Mouse (Mus musculus) urinary bladder, adult 18-20 months (tissue): Measurements from ENCODE around the gene Hipk2.

ENCODE experiments used
- DNase-seq, 2 experiments: peaks; one replicate each; pipeline ENCODE4 v3.0.0; 2022; ENCODE audit warnings: low spot score in 2 of 2, mixed read lengths in 2 of 2

The Hipk2 gene

DNA sequence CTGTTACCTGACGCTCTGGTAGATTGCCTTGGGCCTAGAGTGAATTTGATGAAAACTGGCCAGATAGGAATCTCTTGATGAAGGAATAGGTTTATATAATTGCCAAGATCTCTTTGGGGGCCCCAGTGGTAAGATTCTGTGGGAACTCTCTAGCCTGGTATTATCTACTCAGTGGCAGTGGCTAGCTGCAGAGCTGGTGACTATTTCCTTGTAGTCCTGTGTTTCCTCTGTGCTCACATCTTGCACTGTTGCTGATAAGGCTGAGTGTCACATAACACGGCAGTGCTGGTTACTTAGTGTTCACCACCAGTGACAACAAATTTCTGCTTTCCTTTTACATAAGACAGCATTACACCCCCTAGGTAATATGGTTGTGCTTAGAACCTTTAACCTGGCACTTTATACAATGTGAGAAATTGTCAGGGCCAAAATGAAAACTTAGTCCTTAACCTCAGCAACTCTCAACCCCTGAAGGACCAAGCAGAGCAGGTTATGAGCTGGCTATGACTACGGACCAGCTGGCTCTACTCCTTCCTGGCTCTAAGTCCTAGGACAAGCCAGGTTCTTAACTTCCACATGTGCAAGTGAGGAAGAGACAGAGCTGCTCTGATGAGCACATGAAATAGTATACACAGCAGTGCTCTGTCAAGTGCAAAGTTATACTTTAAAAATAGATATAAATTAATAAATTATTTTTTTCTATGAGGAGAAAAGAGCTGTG, 80.7 kb downstream of the Hipk2 start:
- no peak for DNase-seq

DNA sequence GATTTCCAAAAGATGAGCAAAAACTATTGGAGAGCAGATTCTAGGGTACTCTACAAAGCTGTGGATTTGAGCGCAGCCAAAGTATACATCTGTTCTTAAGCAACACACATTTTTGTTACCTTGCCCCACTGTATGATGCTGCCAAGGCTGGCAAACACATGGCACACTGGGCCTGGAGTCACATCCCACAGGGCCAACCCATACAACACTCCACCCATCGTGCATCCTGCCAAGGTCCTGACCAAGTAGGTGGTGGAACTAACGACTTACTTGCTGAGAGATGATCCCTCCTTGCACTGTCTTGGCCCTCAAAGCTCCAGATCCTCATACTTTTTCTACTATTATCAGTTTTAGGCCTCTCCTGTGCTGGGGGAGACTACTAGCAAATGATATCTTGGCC, 83.0 kb downstream of the Hipk2 start:
- DNase-seq, result no peak

DNA sequence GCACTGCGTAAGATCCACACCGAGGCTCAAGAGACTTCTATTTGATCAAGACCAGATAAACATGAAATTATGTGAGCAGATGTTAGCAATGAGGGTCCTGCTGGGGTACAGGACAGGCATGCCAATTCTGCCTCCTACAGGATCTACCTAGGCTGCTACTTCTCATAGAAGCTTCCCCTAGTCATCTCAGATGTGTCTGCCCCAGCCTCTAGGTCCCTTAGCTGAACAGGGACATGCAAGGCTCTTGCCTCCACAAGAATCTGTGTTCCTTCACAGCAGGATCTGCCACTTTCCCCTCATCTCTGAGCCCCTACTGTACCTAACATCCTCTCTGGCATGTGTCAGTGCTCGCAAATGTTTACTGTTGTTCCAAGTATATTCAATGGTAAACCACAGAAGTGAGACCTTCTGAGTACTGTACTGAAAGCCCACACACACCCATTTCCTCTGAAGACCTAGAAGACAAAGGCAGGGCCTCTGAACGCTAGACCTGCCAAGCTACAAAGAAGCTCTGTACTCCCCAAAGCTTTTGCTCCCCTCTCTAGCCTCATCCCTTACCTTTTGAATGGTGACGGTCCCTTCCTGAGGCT, 86.6 kb downstream of the Hipk2 start:
- DNase-seq, result no peak

DNA sequence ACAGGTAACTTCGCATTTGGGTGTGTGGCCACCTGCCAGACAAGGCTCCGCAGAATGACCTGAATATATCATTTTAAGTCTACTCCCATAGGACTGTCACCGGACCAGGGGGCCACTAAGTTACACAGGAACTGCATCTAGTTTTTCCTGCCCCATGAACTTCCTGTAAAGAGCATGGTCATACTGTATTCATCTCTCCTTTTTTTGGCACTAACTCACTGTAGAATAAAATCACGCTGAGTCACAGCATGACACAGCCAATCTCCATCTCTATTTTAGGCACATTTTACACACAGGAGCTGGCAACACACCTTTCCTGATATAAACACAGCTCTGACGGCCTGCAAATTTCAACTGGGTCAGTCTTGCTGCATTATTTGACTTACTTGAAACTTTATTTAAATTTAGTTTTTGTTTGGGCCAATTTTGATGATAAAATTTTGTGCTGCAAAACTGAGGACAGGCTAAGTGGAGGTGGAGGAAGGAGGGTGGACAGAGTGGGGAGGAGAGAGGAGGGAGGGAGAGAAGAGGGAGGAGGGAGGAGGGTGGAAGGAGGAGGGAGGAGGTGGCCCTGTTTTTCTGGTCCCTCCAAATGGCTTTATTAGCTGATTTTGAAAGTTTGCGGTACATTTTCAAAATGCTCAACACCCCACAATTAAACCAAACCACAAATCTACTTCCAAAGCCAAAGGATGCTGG, 88.0 kb downstream of the Hipk2 start:
- no peak for DNase-seq

DNA sequence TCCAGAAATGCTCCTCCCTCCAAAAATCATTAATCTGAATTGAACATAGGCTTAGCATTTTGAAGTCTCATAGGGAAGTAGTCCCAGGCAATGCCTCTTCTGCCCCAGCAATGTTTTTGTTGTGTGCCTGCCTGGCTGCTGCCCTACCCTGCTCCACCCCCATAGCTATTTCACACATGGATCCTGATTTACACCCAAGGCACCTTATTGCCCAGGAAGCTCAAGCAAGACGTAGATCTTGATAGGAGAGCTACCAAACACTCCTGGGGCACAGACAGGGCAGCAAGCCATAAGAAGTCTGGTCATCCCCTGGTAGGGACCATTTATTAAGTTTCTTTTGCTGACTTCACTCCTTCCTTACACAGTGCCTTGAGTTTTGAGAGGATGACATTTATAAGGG, 88.8 kb downstream of the Hipk2 start:
- DNase-seq, result no peak

DNA sequence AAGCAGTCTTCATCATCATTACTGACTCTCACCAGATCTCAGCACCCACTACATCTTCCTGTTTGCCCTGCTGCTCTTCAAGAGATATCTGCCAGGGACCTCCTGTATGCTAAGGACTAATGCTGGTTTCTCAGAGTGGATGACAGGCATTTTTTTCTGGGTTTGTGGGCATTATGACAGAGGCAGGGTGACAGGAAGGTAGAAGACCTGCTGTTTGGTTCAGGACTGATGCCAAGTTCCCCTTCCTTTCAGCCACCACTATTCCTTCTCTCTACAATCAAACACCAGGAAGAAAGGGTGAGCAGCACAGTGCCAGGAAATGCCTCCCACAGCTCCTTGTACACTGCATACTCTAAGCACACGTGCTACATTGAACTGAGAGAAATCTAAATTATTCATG, 90.2 kb downstream of the Hipk2 start:
- DNase-seq, result no peak

DNA sequence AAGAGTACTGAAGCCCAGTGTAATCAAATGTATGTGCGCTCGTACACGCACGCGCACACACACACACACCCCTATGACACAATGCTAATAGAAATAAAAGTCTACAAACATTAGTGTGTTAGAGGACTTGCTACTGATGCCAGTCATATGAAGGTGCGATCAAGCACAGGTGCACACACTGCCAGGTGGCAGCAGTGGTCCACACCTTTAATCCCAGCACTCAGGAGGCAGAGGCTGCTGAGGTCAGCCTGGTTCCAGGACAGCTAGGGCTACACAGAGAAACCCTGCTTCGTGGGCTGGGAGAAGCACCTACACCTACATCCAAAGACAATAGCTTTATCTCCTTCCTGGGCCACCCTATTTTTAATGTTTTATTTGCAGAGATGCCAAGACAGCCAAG, 96.6 kb downstream of the Hipk2 start:
- DNase-seq, result no peak

DNA sequence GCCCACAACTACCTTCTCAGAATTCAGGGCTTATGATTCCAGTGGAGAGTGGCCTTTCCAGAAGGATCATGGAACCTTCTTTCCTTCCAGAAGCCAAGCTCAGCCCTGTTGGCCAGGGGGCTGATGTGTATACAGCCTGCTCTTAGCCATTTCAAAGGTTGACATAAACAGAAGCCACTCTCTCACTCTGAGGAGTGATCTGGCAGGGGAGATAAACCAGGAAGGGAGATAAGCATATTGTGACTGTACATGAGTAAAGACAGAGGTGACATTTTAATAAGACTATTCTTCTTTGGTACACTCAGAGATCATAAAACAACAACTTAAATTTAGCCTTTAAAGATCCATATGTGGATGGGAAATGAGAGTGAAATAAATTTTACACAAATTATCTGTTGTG, 97.1 kb downstream of the Hipk2 start:
- no peak for DNase-seq

DNA sequence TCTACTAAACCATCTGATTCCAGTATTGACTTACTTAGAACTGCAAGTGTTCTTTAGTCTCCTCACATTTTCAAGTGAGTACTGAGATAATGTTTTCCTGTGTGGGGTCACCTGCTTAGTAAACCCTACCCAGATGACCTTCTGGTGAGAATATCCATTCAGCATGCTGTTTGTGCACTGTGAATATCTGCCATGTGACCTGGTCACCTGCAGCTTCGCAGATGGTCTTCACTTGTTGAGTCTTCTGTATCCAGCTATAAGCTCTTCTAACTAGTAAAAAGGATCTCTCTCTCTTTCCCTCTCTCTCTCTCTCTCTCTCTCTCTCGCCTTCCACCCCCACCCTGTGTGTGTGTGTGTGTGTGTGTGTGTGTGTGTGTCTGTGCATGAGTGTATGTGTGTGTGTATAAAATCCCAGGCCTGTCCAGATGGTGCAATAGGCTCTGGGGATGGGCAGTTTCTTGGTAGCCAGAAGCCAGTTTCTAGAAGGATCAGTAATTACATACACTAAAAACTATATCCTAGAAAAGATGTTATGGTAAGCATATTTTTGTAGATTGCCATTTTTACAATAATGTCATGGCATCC, 99.9 kb downstream of the Hipk2 start:
- DNase-seq, result no peak

DNA sequence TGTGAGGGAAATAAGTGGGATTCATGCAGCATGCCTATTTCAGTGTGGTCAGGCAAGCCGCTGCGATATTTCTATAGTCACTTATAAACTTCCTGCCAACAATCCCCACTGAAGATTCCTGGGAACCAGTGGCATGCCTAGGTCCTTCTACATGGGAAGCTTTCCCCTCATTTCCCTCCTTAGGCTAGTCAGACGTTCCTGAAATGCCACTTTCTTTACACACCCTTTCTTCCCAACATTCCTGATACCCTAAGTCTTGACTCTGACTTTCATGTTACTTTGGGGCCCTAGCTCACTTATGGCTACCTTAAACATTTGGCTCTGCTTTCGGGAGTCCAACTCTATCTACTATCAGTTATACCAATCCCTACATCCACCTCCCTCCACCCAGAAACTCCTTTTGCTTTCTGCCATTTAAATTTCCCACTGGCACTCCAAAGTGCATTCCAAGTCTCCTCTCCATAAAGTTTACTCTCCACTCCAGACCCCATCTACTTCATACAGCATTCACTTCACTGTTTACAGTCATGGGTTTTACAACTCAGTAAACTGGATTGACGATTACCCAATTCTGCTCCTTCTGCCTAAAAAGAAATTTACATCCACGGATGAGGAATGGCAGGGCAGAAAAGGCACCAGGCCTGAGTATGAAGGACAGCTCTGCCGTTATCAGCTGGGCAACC, 103.0 kb downstream of the Hipk2 start:
- DNase-seq, result no peak

DNA sequence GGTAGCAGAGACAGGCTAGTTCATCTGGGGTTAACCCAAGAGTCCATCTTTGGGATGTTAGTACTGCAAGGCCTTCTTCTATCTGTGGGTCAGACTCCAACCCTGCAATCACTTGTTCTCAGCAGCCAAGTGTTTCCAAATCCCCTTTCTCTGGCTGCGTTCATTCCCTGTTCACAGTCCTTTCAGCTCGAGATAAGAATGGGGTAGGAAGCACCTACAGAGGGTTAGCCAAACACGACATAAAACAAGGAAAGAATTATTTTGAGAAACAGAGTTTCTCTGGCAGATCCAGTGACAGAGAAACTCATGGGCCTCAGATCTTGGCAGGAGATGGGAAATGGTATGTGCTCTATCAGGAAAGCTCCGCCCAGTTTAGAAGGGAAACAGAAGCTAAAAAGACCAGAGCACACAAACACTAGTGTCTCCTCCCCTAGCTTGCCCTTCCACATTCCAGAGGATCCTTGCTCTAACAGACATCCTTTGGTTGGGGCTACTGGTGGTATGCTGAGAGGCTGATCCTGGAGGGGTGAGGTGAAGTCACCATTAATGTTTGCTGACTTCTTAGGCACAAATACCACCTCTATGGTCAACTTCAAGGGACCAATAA, 104.8 kb downstream of the Hipk2 start:
- DNase-seq, result no peak

DNA sequence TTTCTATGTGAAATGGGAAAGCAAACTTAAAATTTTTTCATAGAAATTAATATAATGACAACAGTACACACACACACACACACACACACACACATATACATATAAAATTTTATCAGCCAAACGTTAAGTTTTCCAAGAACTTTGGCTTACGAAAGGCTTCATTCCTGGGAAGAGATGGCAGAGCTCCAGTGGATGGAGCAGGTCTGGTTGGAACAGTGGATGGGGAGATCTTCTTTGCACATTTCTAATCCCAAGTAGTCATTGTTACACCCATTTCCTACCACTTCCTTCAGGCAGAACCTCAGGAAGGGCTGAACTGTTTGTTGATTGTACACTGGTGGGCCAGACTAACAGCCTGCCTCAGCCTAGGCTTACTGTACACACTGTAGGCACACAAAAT, 106.3 kb downstream of the Hipk2 start:
- no peak for DNase-seq

DNA sequence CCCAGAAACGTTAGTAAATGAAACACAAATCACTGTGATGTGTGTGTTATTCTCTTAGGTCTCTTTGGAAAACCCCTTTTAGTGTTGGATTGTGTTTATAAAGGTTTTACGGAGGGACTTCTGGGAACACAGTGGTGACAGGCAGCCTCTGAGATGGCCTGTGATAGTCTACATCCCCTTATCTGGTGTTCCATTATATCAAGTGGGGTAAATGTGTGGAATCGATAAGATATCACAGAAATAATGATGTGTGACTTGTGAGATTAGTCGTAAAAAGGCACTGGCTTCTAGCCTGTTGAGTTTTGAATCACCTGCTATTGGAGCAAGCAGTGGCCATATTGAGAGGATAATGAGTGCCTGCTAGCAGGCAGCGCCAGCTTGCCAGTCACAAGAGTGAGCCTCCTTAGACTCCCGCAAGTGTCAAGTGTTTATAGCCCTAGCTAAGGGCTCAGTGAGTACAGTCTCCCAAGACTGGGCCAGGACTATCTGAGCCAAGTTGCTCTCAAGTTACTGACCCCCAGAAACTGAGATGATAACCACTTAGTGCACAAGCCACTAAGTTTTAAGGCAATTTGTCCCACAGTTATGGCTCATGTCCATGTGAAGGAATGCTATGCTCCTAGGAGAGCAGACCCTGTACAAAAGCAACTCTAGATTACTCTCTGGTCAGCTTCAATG, 113.2 kb downstream of the Hipk2 start:
- no peak for DNase-seq

DNA sequence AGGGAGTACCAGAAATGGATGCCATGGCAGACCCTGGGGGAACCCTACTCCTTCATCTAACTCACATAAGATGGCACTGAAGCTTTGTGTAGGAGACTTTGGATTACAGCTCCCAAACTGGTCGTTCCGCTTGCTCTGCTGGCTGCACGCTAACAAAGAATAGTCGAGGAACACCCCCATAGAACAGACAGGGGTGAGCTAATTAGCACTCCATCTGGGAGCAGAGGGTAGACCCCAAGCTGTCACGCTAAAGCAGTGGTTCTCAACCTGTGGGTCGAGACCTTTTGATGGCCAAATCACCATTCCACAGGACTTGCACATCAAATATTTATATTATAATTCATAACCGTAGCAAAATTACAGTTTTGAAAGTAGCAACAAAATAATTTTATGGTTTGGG, 114.0 kb downstream of the Hipk2 start:
- DNase-seq, result no peak

DNA sequence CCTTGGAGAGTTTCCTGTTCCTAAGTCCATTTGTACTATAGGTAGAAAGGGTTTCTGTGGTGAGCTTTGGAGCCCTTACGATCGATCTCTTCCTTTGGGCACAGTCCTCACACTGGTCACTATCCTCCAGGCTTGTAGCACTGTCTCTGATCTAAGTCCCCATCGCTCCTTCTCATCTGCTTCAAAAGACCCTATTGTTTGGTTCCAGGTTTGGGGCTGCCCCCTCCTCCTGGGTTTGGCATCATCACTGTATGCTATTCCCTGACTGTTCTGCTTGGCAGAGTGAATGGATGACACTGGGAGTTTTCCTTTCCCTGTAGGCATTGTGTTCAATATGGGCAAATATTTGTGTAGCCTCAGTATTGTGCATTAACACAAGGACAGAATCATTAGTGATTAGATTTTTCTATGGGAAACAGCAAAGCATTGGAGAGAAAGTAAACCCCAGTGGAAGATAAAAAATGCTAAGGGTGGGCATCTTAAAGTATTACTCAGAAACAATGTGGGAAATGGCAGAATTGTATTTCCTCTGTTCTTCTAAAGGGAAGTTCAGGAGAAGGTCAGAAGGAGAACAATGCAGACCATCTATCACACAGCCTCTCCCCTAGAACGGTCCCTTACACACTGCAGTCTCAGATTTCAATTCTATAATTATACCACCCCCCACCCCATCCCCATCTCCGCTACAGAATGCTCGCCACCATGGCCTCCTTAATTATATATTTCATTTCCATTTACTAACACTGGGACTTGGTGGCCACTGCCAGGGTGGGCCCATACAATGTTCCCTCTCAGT, 114.9 kb downstream of the Hipk2 start:
- no peak for DNase-seq

DNA sequence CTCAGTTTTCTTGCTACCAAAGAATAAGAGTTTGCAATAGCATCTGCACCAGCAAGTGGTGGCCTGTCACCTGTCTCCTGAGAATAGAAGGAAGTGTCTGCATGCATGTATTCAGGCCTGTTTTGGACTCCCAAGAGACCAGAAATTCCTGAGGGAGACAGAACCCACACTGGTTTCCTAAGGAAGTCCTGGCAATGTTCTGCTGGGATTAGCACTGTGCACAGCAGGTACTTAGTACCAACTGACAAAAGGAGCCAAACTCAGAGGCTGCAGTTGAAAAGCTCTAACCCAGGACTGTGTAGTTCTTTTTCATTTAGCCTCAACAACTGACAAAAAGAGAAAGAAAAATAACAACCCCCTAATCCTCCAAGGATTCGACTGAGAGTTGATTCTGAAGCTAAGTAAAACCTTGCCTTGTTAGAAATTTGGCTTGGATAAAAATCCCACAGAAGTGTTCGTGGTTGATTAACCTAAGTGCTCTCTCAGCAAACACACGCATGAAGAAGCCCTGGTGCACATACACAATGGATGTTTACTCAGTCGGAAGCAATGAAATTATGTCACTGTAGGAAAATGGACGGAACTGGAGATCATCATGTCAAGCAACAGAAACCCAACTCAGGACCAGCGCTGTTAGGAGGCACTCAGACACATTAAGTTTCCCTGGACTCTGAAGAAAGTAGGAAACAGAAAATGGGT, 115.9 kb downstream of the Hipk2 start:
- no peak for DNase-seq

DNA sequence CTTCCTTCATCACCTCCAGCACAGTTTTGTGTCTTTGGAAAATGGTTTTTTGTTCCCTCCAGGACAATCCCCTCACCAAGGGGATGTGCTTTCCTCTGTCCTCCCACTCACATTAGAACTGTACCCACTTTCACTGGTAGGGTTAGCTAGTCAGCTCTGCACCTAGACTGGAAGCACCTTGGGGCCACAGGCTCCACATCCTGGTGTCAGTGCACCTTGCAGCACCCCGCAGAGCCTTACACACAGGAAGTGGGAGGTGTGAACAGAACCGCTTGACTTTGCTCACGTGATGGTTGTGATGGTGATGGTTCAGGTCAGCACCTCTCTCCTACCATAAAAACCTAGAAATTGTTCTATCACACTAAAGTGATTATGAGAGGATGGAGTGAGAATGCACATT, 116.8 kb downstream of the Hipk2 start:
- no peak for DNase-seq

DNA sequence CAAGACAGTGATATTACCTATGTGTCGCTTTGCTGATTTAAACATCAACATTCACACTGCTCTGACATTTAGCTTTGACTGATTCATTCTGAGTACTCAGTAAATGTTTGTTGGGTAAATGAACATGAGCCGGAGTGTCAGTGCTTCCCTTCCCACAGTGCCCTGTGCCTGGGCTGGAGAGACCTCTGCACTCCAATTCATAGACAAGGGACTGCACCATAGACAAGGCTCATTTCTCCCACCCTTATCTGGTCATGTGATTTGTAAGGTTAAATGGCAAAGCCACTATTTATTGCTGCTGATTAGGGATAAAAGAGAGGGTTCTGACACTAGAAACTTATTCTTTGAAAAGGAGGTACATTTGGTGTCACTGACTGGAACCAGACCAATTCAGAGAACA, 118.4 kb downstream of the Hipk2 start:
- DNase-seq, result no peak

DNA sequence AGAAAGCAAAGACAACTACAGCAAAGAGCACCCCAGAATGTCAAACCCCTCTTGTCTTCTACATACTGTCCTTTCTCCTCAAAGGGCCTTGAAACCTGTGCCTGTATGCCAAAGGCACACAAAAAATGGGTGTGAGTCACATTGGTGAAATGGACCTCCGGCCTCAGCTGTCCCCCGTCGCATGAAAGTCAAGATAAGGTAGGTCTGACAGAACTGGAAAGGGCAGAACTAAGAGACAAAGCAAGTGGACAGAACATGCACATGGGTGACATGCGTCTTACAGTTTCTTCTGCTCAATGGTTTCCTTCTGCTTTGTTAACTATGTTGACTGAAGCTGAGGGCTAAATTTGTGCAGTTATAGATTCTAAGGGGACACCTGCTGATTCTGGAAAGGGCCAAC, 119.0 kb downstream of the Hipk2 start:
- DNase-seq, result no peak

DNA sequence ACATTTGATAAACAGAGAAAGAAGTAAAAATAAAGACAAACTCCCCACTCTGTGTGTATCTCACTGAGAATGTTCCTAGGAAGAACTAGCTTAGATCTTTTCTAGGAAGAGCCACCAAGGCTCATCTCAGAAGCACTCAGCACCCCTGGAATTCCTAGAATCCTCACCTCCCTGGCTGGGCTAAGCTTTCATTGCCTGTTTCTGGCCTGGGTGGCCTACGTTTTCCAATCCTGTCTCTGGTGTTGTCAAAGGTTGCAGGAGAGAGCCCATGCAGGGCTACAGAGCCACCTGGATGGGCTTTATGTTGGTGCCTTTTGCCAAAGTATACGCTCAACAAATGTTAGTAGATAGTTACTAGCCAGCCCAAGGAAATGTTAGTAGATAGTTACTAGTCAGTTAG, 120.0 kb downstream of the Hipk2 start:
- no peak for DNase-seq
